25 mouse cellular contexts compared by ENCODE assay signal in genomic region chr1:158447956-158448355, GRCm38 (mm10).
DNase-seq lines count a peak whose midpoint lies in the region; ATAC-seq and TF ChIP-seq lines count a peak whose summit lies in the region.
"Had no signal": no experiment of that assay in that cellular context is flagged by ENCODE, and none has a peak within 500 bp of the region (broad histone marks: within the 10 kb centered on the region; RNA-seq: fewer than 3 reads in every experiment).

No protein-coding gene starts in this region.

- TF ChIP-seq CTCF in midbrain, postnatal 0 days (IDR thresholded peaks at IDR 0.05) = no peak

- H3K4me1 ChIP-seq in forebrain, embryonic 14.5 days (ENCODE audit: control insufficient read depth, insufficient read depth, low read length) = 0 out of 2 replicates have a peak, but pooled peaks cover 3% of the 10 kb centered on the region
- peaks cover 10% of the 10 kb centered on the region for H3K4me1 ChIP-seq in forebrain, embryonic 10.5 days
- no peaks in the 10 kb centered on the region for H3K4me1 ChIP-seq in midbrain, embryonic 11.5 days (ENCODE audit: control insufficient read depth, insufficient read depth, low read length)
- no peaks in the 10 kb centered on the region; the same call in 1 of the 2 replicates for H3K4me1 ChIP-seq in midbrain, postnatal 0 days (ENCODE audit: insufficient read depth, low read length)
- peaks cover 3% of the 10 kb centered on the region; the same call in 1 of the 2 replicates for H3K4me1 ChIP-seq in neural tube, embryonic 14.5 days (ENCODE audit: control insufficient read depth, insufficient read depth, low read length)
- peaks cover 12% of the 10 kb centered on the region; the same call in 1 of the 2 replicates for H3K4me1 ChIP-seq in neural tube, embryonic 15.5 days
- peaks cover 3% of the 10 kb centered on the region; the same call in 1 of the 2 replicates for H3K4me1 ChIP-seq in midbrain, embryonic 16.5 days (ENCODE audit: control insufficient read depth, insufficient read depth, low read length)
- no peaks in the 10 kb centered on the region for H3K4me1 ChIP-seq in intestine, embryonic 16.5 days (ENCODE audit: control insufficient read depth, insufficient read depth, low read length)
- H3K4me1 ChIP-seq: heart, embryonic 10.5 days; hindbrain, embryonic 13.5 days had no signal

- no peaks in the 10 kb centered on the region for H3K27me3 ChIP-seq in forebrain, embryonic 14.5 days (replicated peaks; ENCODE audit: control insufficient read depth, insufficient read depth, low read length)
- H3K27me3 ChIP-seq in forebrain, embryonic 10.5 days (ENCODE audit: poor library complexity, severe bottlenecking) = no peaks in the 10 kb centered on the region
- no peaks in the 10 kb centered on the region for H3K27me3 ChIP-seq in midbrain, embryonic 11.5 days (ENCODE audit: control insufficient read depth, insufficient read depth, low read length)
- H3K27me3 ChIP-seq in midbrain, postnatal 0 days (ENCODE audit: insufficient read depth, low read length) = no peaks in the 10 kb centered on the region
- no peaks in the 10 kb centered on the region for H3K27me3 ChIP-seq in neural tube, embryonic 14.5 days (ENCODE audit: control insufficient read depth, insufficient read depth, low read length)
- H3K27me3 ChIP-seq in neural tube, embryonic 15.5 days (replicated peaks) = no peaks in the 10 kb centered on the region
- no peaks in the 10 kb centered on the region for H3K27me3 ChIP-seq in midbrain, embryonic 16.5 days (ENCODE audit: control insufficient read depth, insufficient read depth, low read depth, low read length)
- H3K27me3 ChIP-seq in intestine, embryonic 16.5 days (replicated peaks; ENCODE audit: control insufficient read depth, insufficient read depth, low read length) = no peaks in the 10 kb centered on the region
- H3K27me3 ChIP-seq: CH12.LX; forebrain, embryonic 15.5 days; hindbrain, embryonic 13.5 days had no signal

- no peaks in the 10 kb centered on the region for H3K36me3 ChIP-seq in forebrain, embryonic 14.5 days (ENCODE audit: control insufficient read depth, insufficient read depth, low read length)
- no peaks in the 10 kb centered on the region for H3K36me3 ChIP-seq in forebrain, embryonic 10.5 days (replicated peaks)
- no peaks in the 10 kb centered on the region for H3K36me3 ChIP-seq in midbrain, embryonic 11.5 days (ENCODE audit: control insufficient read depth, insufficient read depth, low read length)
- H3K36me3 ChIP-seq in midbrain, postnatal 0 days (ENCODE audit: insufficient read depth, low read length) = no peaks in the 10 kb centered on the region
- no peaks in the 10 kb centered on the region for H3K36me3 ChIP-seq in neural tube, embryonic 14.5 days (ENCODE audit: control insufficient read depth, insufficient read depth, low read length)
- H3K36me3 ChIP-seq in neural tube, embryonic 15.5 days = no peaks in the 10 kb centered on the region
- no peaks in the 10 kb centered on the region for H3K36me3 ChIP-seq in midbrain, embryonic 16.5 days (ENCODE audit: control insufficient read depth, insufficient read depth, low read length)
- no peaks in the 10 kb centered on the region for H3K36me3 ChIP-seq in intestine, embryonic 16.5 days (ENCODE audit: control insufficient read depth, insufficient read depth, low read length)
- H3K36me3 ChIP-seq: forebrain, embryonic 15.5 days; G1E; heart, embryonic 10.5 days; hindbrain, embryonic 13.5 days had no signal

- H3K9me3 ChIP-seq in forebrain, embryonic 14.5 days (replicated peaks; ENCODE audit: control insufficient read depth, low read length) = no peaks in the 10 kb centered on the region
- no peaks in the 10 kb centered on the region for H3K9me3 ChIP-seq in forebrain, embryonic 10.5 days
- H3K9me3 ChIP-seq in midbrain, embryonic 11.5 days (ENCODE audit: control insufficient read depth, low read length) = no peaks in the 10 kb centered on the region
- no peaks in the 10 kb centered on the region for H3K9me3 ChIP-seq in midbrain, postnatal 0 days (ENCODE audit: low read length)
- no peaks in the 10 kb centered on the region for H3K9me3 ChIP-seq in neural tube, embryonic 14.5 days (ENCODE audit: control insufficient read depth, low read length)
- no peaks in the 10 kb centered on the region for H3K9me3 ChIP-seq in neural tube, embryonic 15.5 days (replicated peaks)
- H3K9me3 ChIP-seq in midbrain, embryonic 16.5 days (replicated peaks; ENCODE audit: control insufficient read depth, low read length, poor library complexity, severe bottlenecking) = no peaks in the 10 kb centered on the region
- H3K9me3 ChIP-seq in intestine, embryonic 16.5 days (ENCODE audit: control insufficient read depth, low read length) = no peaks in the 10 kb centered on the region
- H3K9me3 ChIP-seq: forebrain, embryonic 15.5 days; heart, embryonic 10.5 days; hindbrain, embryonic 13.5 days had no signal

- WGBS in forebrain, embryonic 14.5 days = 38% methylated on average over 7 of the region's 7 CpGs
- 74% methylated on average over 7 of the region's 7 CpGs for WGBS in forebrain, embryonic 10.5 days
- 76% methylated on average over 7 of the region's 7 CpGs for WGBS in midbrain, embryonic 11.5 days
- WGBS in midbrain, postnatal 0 days = 52% methylated on average over 7 of the region's 7 CpGs
- WGBS in neural tube, embryonic 14.5 days = 80% methylated on average over 7 of the region's 7 CpGs
- WGBS in neural tube, embryonic 15.5 days = 72% methylated on average over 7 of the region's 7 CpGs
- 36% methylated on average over 7 of the region's 7 CpGs for WGBS in midbrain, embryonic 16.5 days
- 89% methylated on average over 7 of the region's 7 CpGs for WGBS in intestine, embryonic 16.5 days

- no peak overlapping the region for H3K27ac ChIP-seq in forebrain, embryonic 14.5 days (ENCODE audit: low read depth, low read length)
- no peak overlapping the region for H3K27ac ChIP-seq in forebrain, embryonic 10.5 days
- no peak overlapping the region for H3K27ac ChIP-seq in midbrain, embryonic 11.5 days (ENCODE audit: low read depth, low read length)
- H3K27ac ChIP-seq in midbrain, postnatal 0 days (ENCODE audit: low read depth, low read length) = no peak overlapping the region
- 0 out of 2 replicates have a peak overlapping the region, but pooled peaks have one; percentile 29 for H3K27ac ChIP-seq in neural tube, embryonic 14.5 days (ENCODE audit: low read depth, low read length)
- no peak overlapping the region for H3K27ac ChIP-seq in neural tube, embryonic 15.5 days (replicated peaks)
- no peak overlapping the region; the same call in 1 of the 2 replicates for H3K27ac ChIP-seq in midbrain, embryonic 16.5 days (ENCODE audit: low read length)
- H3K27ac ChIP-seq in intestine, embryonic 16.5 days (ENCODE audit: low read length) = no peak overlapping the region
- H3K27ac ChIP-seq: forebrain, embryonic 15.5 days; heart, adult 2 months; heart, embryonic 10.5 days; hindbrain, postnatal 0 days had no signal

- H3K4me3 ChIP-seq in forebrain, embryonic 14.5 days (ENCODE audit: low read depth, low read length) = no peak overlapping the region
- H3K4me3 ChIP-seq in forebrain, embryonic 10.5 days = no peak overlapping the region
- H3K4me3 ChIP-seq in midbrain, embryonic 11.5 days (ENCODE audit: low read depth, low read length) = no peak overlapping the region
- no peak overlapping the region for H3K4me3 ChIP-seq in midbrain, postnatal 0 days (ENCODE audit: low read depth, low read length)
- H3K4me3 ChIP-seq in neural tube, embryonic 14.5 days (ENCODE audit: low read depth, low read length) = no peak overlapping the region
- H3K4me3 ChIP-seq in neural tube, embryonic 15.5 days (replicated peaks) = no peak overlapping the region
- H3K4me3 ChIP-seq in midbrain, embryonic 16.5 days (ENCODE audit: low read depth, low read length) = no peak overlapping the region
- no peak overlapping the region for H3K4me3 ChIP-seq in intestine, embryonic 16.5 days (ENCODE audit: low read length)
- H3K4me3 ChIP-seq: forebrain, embryonic 15.5 days; heart, adult 2 months; heart, embryonic 10.5 days; hindbrain, embryonic 13.5 days had no signal

- peak; percentile 29 for DNase-seq in forebrain, embryonic 14.5 days (ENCODE audit: low spot score)
- DNase-seq in forebrain, embryonic 10.5 days (ENCODE audit: extremely low spot score, low spot score) = no peak
- peak; percentile 67 for DNase-seq in midbrain, embryonic 11.5 days (ENCODE audit: low spot score, missing footprints)
- DNase-seq in midbrain, postnatal 0 days (ENCODE audit: low spot score) = no peak
- DNase-seq: adrenal gland, postnatal 10 days; adrenal gland, postnatal 36 days; B cell, adult 2 months; cerebellum, adult 11 months; cerebellum, adult 2 months; cerebellum, adult 9-11 months; cerebellum, postnatal 25 days; gastrocnemius, postnatal 25 days; heart, adult 2 months had no signal

- no peak overlapping the region for H3K4me2 ChIP-seq in forebrain, embryonic 14.5 days (ENCODE audit: low read length)
- H3K4me2 ChIP-seq in midbrain, embryonic 11.5 days = no peak overlapping the region
- H3K4me2 ChIP-seq in midbrain, postnatal 0 days (ENCODE audit: low read depth, low read length, poor library complexity, severe bottlenecking) = no peak overlapping the region
- no peak overlapping the region for H3K4me2 ChIP-seq in neural tube, embryonic 14.5 days (ENCODE audit: low read depth, low read length)
- H3K4me2 ChIP-seq in neural tube, embryonic 15.5 days = no peak overlapping the region
- H3K4me2 ChIP-seq in midbrain, embryonic 16.5 days (ENCODE audit: low read length) = no peak overlapping the region
- H3K4me2 ChIP-seq in intestine, embryonic 16.5 days (ENCODE audit: low read depth, low read length) = no peak overlapping the region
- H3K4me2 ChIP-seq: forebrain, embryonic 15.5 days; hindbrain, embryonic 13.5 days had no signal

- ATAC-seq in forebrain, embryonic 14.5 days = no peak
- ATAC-seq in midbrain, embryonic 11.5 days (ENCODE audit: low FRiP score) = no peak
- no peak for ATAC-seq in midbrain, postnatal 0 days (ENCODE audit: low FRiP score)
- ATAC-seq in neural tube, embryonic 14.5 days (ENCODE audit: low read depth) = no peak
- ATAC-seq in neural tube, embryonic 15.5 days (ENCODE audit: low FRiP score) = no peak
- peak; percentile 52; the same call in 1 of the 2 replicates for ATAC-seq in midbrain, embryonic 16.5 days
- ATAC-seq in intestine, embryonic 16.5 days = no peak
- ATAC-seq: forebrain, embryonic 15.5 days; hindbrain, postnatal 0 days; inflammation-experienced regulatory T-cells, adult 6 months; Patski had no signal

- H3K9ac ChIP-seq in forebrain, embryonic 14.5 days (ENCODE audit: low read length) = no peak overlapping the region
- H3K9ac ChIP-seq in midbrain, embryonic 11.5 days (ENCODE audit: low read length) = no peak overlapping the region
- H3K9ac ChIP-seq in midbrain, postnatal 0 days (replicated peaks; ENCODE audit: low read length, poor library complexity, severe bottlenecking) = no peak overlapping the region
- no peak overlapping the region for H3K9ac ChIP-seq in neural tube, embryonic 14.5 days (replicated peaks; ENCODE audit: low read depth, low read length)
- H3K9ac ChIP-seq in neural tube, embryonic 15.5 days (replicated peaks) = no peak overlapping the region
- no peak overlapping the region for H3K9ac ChIP-seq in midbrain, embryonic 16.5 days (ENCODE audit: low read depth, low read length)
- no peak overlapping the region for H3K9ac ChIP-seq in intestine, embryonic 16.5 days (ENCODE audit: low read depth, low read length)
- H3K9ac ChIP-seq: forebrain, embryonic 15.5 days; hindbrain, embryonic 13.5 days had no signal

Comparison
In these comparisons a context has a peak if more than half of its experiments do, and no peak if none do; other contexts are left out.
1. DNase-seq: peak in forebrain, embryonic 14.5 days (single experiment) and midbrain, embryonic 11.5 days (single experiment); none in forebrain, embryonic 10.5 days (single experiment) and midbrain, postnatal 0 days (single experiment).